Mouse (Mus musculus) spleen, adult 2 months (tissue): ENCODE measurements at regions not wholly inside any gene's neighbourhood (a gene's known extent, or its start where the extent isn't known, plus 50 kb on each side); places are given as distances from the start of the nearest gene placed in this dataset.

ENCODE experiments used
- CTCF ChIP-seq: fragments of 200-500 bp; IDR thresholded peaks from 2 replicates; pipeline ENCODE4 v1.5.1; 2011; ENCODE audit warnings: mild to moderate bottlenecking, inconsistent platforms; ENCODE audit not compliant: insufficient read depth, insufficient read length, insufficient replicate concordance; ENCODE audit errors: extremely low read depth
- POLR2A ChIP-seq: fragments of 200-500 bp; IDR thresholded peaks from 2 replicates; pipeline ENCODE4 v1.6.1; 2011; ENCODE audit warnings: low read depth, low read length, inconsistent platforms

DNA sequence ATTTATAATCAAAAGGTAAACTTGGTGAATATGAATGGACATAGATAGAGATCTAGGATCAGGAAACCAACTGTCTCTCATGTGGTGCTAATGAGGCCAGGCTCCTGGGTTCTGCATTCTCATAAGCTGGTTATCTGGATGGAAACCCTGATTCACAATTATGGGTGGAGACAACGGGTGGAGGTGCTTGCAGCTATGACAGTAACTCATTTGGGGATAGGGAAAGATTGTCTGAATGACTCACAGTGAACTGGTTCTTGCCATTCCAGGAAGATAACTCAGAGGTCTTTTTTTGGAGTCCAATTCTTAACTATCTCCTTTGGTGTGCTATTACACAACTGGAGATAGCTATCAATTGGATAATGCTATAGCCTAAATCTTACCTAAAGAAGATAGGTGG is 95.7 kb upstream of the Ubash3b start:
- no peak for TF ChIP-seq CTCF
- TF ChIP-seq POLR2A, result no peak
